Mouse (Mus musculus): ENCODE measurements at regions not wholly inside any gene's neighbourhood (a gene's known extent, or its start where the extent isn't known, plus 50 kb on each side); places are given as distances from the start of the nearest gene placed in this dataset. TPM values are rescaled to one million over a fixed set of nuclear protein-coding genes. Genes with fewer than 3 reads are reported as not detected.

DNA sequence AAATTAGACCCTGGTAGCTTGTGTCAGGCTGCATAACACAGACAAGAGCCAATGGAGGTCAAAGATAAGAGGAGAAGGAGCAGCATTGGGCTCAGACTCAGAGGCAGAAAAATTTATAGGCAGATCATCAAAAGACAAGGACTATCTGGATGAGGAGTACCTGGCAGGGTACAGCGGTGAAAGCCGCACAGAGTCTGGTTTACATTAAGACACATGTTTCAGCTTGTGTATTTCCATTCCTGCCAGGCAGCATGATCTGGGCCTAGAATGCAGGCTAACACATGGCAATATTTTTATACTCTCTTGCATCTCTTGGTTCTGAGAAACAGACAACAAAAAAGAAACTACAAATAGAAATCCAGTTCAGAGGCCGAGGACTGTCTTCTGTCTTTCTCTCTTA is 91.9 kb upstream of the Sema3a start:
- Histone ChIP-seq H3K4me2 (replicated peaks) (no peak overlapping the region), H3K9ac (replicated peaks) (no peak overlapping the region), H3K36me3 (no peaks in the 10 kb centered on the region), H3K4me1 (replicated peaks) (no peaks in the 10 kb centered on the region), H3K27me3 (no peaks in the 10 kb centered on the region), H3K27ac (no peak overlapping the region), H3K4me3 (replicated peaks) (no peak overlapping the region), H3K9me3 (no peaks in the 10 kb centered on the region)
- 95% methylated on average over 3 of the region's 3 CpGs for WGBS
- ATAC-seq: no peak

DNA sequence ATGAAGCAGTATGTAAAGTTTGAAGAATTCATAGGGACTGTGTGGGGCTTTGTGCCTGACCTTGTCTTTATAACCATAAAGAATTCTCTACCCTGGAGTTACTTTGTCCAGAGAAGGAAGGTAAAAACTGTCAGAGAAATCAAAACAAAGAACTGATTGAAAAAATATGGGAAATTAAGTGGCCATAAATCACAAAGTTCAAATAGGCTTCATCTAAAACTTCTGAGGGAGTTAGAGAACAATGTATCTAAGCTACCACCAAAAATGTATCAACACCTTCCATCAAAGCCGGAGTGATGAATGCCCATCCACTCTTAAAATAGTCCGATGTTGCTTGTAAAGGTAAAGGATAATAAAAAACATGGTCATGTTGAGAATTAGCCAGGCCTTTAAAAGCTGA is 89.1 kb upstream of the Sema3a start:
- H3K9me3 ChIP-seq: no peaks in the 10 kb centered on the region
- 78% methylated on average over 2 of the region's 2 CpGs for WGBS
- no peaks in the 10 kb centered on the region for H3K27me3 ChIP-seq
- H3K27ac ChIP-seq: no peak overlapping the region
- no peak for ATAC-seq
- no peak overlapping the region for H3K4me3 ChIP-seq (replicated peaks)
- no peak overlapping the region for H3K9ac ChIP-seq (replicated peaks)
- H3K4me2 ChIP-seq (replicated peaks): no peak overlapping the region
- H3K4me1 ChIP-seq (replicated peaks): no peaks in the 10 kb centered on the region
- no peaks in the 10 kb centered on the region for H3K36me3 ChIP-seq

DNA sequence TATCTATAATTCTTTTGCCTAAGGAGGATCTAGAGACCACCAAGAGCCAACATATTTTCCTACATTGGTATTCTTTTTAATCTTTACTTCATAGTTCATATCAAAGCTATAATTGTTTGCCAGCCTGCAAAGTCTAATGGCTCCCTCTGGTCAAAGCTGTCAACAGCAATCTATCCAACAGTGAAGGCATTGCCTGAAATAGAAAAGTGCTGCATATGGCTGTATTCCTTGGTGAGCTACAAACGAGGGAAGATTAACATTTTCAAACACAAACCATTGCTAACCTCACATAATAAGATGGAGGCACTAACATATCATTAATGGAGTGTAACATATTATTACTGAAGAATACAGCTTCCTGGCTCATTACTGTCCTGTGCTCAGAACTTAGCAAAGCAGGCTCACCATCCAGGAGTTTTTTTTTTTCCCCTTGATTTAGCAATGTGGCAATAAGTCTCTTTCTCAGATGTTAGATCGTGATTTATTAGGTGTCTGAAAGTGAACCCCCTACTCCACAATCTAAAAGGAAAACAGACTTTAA is 66.3 kb upstream of the Sema3a start:
- Histone ChIP-seq H3K4me2 (replicated peaks) (no peak overlapping the region), H3K9me3 (no peaks in the 10 kb centered on the region), H3K4me3 (replicated peaks) (no peak overlapping the region), H3K4me1 (replicated peaks) (no peaks in the 10 kb centered on the region), H3K9ac (replicated peaks) (no peak overlapping the region), H3K27ac (no peak overlapping the region), H3K36me3 (no peaks in the 10 kb centered on the region), H3K27me3 (no peaks in the 10 kb centered on the region)
- WGBS: 66% methylated on average over 2 of the region's 2 CpGs
- ATAC-seq: no peak

DNA sequence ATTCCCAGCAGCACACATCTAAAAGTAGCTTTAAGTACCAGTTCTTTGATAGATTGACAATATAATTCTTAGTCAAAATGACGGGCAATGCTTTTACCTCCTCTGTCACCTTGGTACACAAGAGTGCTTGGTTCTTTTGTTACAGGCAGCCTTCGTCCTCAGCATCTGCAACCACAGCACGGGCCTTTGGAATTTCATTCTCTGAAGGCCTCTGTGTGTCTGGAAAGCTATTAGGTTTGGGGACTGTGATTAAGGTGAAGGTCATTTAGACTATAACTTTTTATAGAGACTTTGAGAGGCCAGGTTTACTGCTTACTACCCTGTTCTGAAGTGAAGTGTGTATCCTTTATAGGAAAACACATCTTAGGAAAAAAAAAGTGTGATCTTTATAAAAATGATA is 58.3 kb upstream of the Sema3a start:
- WGBS: 38% methylated on average over 3 of the region's 3 CpGs

More for the DNA sequence above, 58.3 kb upstream of the Sema3a start:
- no peaks in the 10 kb centered on the region for H3K9me3 ChIP-seq
- no peak overlapping the region for H3K4me3 ChIP-seq (replicated peaks)
- H3K27ac ChIP-seq: no peak overlapping the region
- H3K36me3 ChIP-seq: no peaks in the 10 kb centered on the region
- no peak overlapping the region for H3K4me2 ChIP-seq (replicated peaks)
- no peak for ATAC-seq
- no peak overlapping the region for H3K9ac ChIP-seq (replicated peaks)
- no peaks in the 10 kb centered on the region for H3K27me3 ChIP-seq
- H3K4me1 ChIP-seq (replicated peaks): no peaks in the 10 kb centered on the region

Small RNA genes in the stretch of these regions (microRNA-seq; reads per million reads assigned to microRNA genes)
- gene Gm23243: not detected
